Mouse (Mus musculus) MN1 (cell line): ENCODE measurements at regions not wholly inside any gene's neighbourhood (a gene's known extent, or its start where the extent isn't known, plus 50 kb on each side); places are given as distances from the start of the nearest gene placed in this dataset.

ENCODE experiments used
- DNase-seq: peaks from one replicate; pipeline ENCODE4 v3.0.0-alpha.2; 2016; ENCODE audit warnings: low spot score

DNA sequence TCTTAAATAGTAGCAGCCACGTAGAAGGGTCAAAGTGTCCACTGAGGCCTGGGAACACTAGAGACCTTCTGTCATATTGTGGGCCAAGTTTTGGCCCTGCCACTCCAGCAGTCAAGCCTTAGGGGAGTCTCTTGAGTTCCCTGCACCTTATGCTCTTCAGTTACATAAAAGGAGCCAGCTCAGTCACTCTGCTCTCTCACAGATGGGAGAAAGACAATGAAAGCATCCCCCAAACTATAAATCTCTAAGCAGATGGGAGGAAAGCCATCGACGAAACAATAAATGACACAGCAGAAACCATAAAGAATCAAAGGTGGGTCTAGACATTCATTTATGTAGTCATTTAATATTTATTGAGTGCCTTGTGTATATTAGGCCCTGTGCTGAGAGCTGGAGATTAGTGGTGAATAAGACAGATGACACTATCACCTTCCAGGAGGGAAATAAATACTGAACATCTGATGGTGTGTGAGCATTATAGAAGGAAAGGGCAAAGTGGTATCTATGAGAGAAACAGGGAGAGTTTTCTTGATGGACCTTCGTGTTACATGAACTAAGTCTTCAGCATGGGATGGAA lies 137.5 kb upstream of the Synpr start:
- DNase-seq, result no peak

DNA sequence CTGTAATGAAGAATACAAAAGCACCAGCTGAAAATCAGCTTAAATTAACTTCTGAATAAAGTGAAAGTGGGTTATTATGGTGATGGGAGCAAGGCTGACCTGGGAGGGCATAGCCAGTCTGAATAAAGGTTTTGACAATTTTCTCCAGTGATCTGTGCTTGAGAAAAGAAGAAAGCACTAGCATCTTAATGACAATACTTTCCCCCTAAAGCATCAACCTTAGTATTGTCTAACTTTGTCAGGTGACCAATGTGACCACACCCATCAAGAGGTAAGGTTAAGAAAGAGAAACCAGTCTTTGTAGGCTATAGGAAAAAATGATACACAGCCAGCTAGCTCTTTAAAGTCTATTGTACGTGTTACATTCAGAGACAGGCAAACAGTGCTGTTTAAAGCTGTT lies 135.0 kb upstream of the Synpr start:
- no peak for DNase-seq

DNA sequence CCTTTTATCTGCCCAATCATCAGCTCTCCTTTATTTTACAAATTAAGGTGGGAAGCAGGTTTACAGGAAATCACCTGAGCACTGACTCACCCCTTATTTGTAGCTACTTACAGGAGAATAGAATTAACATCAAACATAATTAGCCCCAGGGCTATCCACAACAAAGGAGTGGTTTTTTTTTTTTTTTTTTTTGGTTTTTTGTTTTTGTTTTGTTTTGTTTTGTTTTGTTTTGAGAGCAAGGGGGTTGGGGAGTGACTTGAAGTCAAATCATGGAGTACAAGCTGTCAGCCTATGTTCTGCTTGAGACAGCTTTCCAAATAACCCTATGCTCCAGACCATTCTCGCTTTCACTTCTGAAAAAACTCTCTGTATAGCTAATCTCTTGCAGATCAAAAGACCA lies 132.9 kb upstream of the Synpr start:
- DNase-seq, result no peak

DNA sequence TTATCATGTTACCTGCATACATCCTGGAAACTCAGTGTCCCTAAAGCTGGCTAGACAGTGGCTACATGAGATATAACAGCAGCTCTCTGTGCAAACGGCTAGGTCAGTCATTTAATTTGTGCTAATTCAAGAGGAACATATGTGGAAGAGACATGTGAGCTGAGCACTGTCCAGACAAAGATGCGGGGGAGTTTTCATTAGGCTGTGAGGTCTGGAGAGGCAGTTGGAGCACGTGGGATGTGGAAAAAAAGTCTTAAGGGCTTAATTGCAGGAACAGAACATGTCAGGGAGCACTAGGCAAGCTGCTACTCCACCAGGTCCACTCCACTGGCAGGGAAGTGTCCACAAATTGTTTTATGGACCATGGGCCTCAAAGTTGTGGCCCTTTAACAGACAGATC lies 108.4 kb upstream of the Synpr start:
- DNase-seq, result no peak

DNA sequence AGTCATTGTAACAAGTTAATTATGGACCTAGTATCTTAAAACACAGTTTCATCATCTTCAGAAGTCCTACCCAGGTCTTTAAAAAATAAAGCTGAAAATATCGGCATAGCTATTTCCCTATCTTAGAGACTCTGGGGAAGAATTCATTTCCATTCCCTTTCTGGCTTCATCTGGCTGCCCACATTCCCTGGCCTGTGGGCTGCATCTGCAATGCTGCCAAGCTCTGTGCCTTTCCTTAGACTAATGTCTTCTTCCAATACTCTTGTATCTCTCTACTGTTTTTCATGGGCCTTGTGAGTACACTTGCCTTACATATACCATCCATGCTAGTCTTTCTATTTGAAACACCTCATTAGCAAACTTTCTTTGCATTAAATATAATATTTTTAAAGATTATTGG lies 106.7 kb upstream of the Synpr start:
- no peak for DNase-seq

DNA sequence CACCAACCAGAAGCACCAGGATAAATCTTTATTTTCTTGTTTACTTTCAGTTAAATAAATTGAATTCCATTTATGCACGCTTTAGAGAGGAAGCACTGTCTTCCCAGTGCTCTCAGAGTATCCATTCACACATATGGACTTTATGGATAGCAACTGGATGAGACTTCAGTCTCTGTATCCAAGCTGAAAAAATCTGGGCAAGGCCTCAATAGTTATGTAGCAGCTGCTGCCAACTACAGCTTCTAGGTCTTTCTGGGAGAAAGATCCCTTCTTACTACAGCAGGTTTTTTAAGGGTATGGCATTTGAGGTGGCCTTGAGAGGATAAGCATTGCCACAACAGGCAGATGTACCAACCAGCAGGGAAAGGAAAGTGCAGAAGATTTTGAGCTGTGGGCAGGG lies 93.8 kb upstream of the Synpr start:
- DNase-seq, result no peak

DNA sequence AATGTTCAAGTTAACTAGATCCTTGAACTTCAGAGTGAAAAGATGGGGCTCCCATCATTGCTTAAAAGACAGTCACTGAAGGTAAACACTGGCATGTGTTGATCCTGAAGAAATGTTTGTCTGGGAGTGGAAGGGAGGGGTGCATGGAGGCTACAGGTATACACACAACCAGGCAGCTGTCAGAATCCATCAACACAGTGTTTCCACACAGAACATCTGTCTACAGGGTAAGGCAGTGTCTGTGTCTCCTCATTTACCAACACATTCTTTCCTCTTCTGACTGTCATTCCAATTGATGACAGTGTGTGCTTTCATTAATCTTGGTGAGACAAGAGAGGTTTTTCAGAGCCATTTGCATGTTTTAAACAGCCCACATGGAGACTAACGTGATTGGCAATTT lies 91.8 kb upstream of the Synpr start:
- no peak for DNase-seq

DNA sequence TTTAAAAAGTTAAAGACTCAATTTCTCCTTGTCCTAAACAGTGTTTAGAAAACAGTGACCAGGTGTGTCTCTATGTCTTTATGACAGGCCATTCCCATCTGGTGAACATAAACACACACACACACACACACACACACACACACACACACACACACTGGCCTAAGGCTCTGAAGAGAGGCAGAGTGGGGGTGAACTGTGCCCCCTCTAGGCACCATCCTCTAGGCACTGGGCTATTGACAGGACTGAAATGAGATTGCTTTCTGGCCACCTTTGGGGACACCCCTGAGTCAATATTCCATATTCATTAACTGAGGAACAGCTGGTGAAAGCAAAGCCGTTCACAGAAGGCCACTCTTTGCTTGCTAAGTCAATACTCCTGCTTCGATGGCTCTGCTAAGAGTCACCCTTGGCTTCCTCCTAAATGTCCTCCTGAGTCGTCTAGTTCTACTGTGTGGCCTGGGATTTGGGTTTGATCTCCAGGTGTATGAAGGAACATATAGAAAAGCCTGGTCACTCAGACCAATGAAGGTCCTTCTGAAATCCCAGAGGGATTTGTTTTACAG lies 87.2 kb upstream of the Synpr start:
- DNase-seq, result no peak

DNA sequence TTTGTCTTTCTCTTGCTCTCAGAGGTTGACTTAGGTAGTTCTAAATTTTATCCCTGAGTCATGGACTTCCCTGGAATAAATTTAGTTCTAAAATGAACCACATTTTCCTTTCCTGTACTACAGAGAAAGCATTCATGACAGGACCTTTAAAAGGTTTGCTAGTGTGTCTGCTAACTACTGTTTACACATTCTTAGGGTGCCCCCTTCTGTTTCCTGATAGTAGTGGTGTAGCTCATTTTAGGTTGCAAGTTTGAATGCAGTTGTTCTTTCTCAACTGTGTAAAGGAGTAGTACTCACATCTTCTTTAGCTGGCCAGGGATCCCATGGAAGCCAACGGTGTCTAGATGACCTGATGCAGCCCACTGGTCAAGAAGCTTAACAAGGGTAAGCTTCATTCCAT lies 86.1 kb upstream of the Synpr start:
- DNase-seq, result peak; percentile 15

DNA sequence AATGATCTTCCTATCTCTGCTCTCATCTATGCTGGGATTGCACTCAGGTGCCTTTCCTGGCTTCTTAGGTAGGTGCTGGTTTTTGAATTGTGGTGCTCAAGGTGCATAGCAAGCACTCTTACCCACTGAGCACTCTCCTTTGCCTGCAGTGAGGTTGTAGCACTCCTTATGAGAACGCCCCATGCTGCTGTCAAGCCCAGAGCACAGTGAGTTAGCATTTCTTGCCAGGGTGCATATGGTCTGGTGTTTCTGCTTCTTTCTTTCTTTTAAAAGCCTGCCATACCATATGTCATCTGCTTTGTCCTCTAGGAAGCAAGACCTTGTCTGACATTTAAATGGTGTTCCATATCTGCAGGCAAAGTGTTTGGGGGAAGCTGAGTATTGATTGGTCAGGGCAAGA lies 71.9 kb upstream of the Synpr start:
- DNase-seq, result no peak
